Mouse (Mus musculus): ENCODE results near the gene Nsun2.

GRCm38 (mm10) chr13:69636816-69637215 is 103.3 kb downstream of the Nsun2 start:
- TF ChIP-seq CTCF (IDR thresholded peaks at IDR 0.05; ENCODE audit: extremely low read depth, insufficient read depth, low read length): no peak
- no peak for TF ChIP-seq POLR2A (IDR thresholded peaks at IDR 0.05; ENCODE audit: extremely low read depth, insufficient read depth, low read length)

Measured in cortical plate, adult 2 months (tissue).